Mouse (Mus musculus) cortical plate, adult 2 months (tissue): ENCODE data around the gene Fgd3. TPM values are rescaled to one million over a fixed set of nuclear protein-coding genes. Genes with fewer than 3 reads are reported as not detected.
A peak's percentile ranks its signal among the peaks of the same experiment; 100 is the strongest.

Experiments
- H3K27ac ChIP-seq: fragments of 200-500 bp; 2 replicates; pipeline ENCODE4 v1.5.1; 2012; ENCODE audit warnings: low read length, control low read depth, inconsistent platforms; ENCODE audit not compliant: insufficient read depth
- H3K4me1 ChIP-seq: fragments of 200-500 bp; 2 replicates; pipeline ENCODE4 v1.6.1; 2011; ENCODE audit warnings: low read length; ENCODE audit not compliant: control insufficient read depth, insufficient read depth
- H3K4me3 ChIP-seq: fragments of 200-500 bp; 2 replicates; pipeline ENCODE4 v1.5.1; 2011; ENCODE audit warnings: mild to moderate bottlenecking, low read length, control low read depth; ENCODE audit not compliant: insufficient read depth
- CTCF ChIP-seq: fragments of 200-500 bp; IDR thresholded peaks from 2 replicates; pipeline ENCODE4 v1.5.1; 2011; ENCODE audit warnings: mild to moderate bottlenecking, control low read depth, low read length; ENCODE audit not compliant: insufficient read depth; ENCODE audit errors: extremely low read depth
- POLR2A ChIP-seq: fragments of 200-500 bp; IDR thresholded peaks from 2 replicates; pipeline ENCODE4 v1.6.1; 2011; ENCODE audit warnings: mild to moderate bottlenecking, low read length, control low read depth; ENCODE audit not compliant: insufficient read depth; ENCODE audit errors: extremely low read depth
- polyA plus RNA-seq: library from polyadenylated mRNA; depleted of rRNA; stranded (reverse); fragments of >200 nt; gene quantifications from 2 replicates; pipeline ENCODE4 v1.2.3, GENCODE M21; 2012

The Fgd3 gene
- polyA plus RNA-seq, 1 experiment, result 6.2 TPM

DNA sequence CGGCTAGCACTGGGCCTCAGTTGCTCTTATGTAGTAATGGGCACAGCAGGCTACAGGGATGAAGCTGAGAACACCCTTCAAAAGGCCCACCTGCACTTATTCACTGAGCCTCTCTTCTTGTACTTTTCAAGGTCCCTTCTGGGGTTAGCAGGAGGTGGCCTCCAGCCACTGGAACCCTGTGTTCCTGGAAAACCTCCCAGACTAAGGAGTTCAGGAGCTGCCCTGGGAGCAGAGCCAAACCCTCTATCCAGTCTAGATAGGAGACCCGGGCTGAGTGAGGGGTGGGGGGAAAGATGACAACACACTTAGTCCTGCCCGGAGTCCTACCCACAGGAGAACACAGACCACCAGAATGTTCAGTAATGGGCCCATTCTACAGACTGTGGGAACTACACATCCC lies 74.1 kb downstream of the Fgd3 start:
- Histone ChIP-seq H3K27ac (no peak overlapping the region), H3K4me1 (no peaks in the 10 kb centered on the region), H3K4me3 (no peak overlapping the region)
- TF ChIP-seq CTCF, result no peak
- no peak for TF ChIP-seq POLR2A

- TF ChIP-seq POLR2A, result no peak
- no peak for TF ChIP-seq CTCF
- H3K4me1 ChIP-seq, result no peaks in the 10 kb centered on the region
- H3K27ac ChIP-seq, result no peak overlapping the region
- no peak overlapping the region for H3K4me3 ChIP-seq
These were observed 74.9 kb downstream of the Fgd3 start for GRCm38 (mm10) chr13:49245251-49245650.

GRCm38 (mm10) chr13:49243492-49243891 lies 76.6 kb downstream of the Fgd3 start:
- Histone ChIP-seq H3K4me1 (no peaks in the 10 kb centered on the region), H3K27ac (no peak overlapping the region), H3K4me3 (no peak overlapping the region)
- TF ChIP-seq CTCF (no peak), POLR2A (no peak)

DNA sequence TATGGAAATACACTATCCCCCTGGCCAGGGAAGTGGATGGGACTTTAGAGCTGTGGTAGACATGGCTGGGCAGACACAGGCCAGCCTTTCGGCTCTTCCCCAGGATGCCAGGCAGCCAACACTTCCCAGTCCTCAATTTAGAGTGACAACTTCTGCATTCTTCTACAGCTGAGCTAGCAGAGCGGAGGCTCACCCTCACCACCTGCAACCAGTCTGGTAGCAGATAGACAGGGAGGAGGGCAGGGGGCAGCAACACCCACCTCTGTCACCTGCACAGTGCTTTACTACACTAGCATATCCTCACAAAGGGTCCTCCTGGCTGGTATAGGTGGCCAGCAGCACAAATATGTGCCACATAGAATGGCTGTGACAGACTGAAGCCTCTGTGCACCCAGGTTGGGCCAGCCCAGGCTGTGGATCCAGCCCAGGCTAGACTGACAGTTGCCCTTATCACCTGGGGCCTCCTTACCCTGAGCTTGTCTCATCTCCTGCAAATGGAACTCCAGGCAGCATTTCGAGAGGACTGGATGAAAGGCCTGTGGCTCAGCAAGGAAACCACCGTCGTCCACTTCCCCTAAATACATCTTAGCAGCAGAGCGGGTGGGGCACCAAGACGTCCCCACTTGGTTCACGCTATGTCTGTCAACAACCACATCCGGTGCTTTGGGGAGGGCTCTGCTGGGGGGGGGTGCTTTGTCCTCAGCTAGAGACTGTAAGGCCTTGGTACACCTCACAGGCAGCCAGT lies 77.6 kb downstream of the Fgd3 start:
- H3K4me1 ChIP-seq, result no peaks in the 10 kb centered on the region
- no peak overlapping the region for H3K4me3 ChIP-seq
- peak overlapping the region; percentile 64; the same call in 1 of the 2 replicates for H3K27ac ChIP-seq
- TF ChIP-seq CTCF (no peak), POLR2A (no peak)

DNA sequence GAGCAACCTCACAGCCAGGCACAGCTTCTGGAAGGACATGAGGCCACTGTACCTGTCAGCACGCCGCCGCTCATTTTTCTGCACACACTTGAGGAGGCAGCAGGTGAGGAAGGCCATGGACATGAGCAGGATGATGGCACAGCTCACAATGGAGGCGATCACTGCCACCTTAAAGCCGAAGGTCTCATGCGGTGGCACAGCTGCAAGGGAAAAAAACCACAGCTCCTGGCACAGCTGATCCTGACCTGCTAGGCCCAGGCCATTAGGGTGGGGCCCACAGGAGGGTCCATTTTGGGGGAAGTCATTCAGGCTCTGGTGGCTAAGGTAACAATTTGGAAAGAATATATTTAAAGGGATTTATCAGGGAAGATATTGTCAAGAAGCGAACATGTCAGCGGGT lies 81.4 kb downstream of the Fgd3 start:
- Histone ChIP-seq H3K27ac (no peak overlapping the region), H3K4me1 (no peaks in the 10 kb centered on the region), H3K4me3 (no peak overlapping the region)
- TF ChIP-seq POLR2A (no peak), CTCF (no peak)

- Histone ChIP-seq H3K4me1 (no peaks in the 10 kb centered on the region), H3K4me3 (no peak overlapping the region), H3K27ac (no peak overlapping the region)
- TF ChIP-seq CTCF, result no peak
These were observed 82.5 kb downstream of the Fgd3 start for GRCm38 (mm10) chr13:49237617-49238016.

DNA sequence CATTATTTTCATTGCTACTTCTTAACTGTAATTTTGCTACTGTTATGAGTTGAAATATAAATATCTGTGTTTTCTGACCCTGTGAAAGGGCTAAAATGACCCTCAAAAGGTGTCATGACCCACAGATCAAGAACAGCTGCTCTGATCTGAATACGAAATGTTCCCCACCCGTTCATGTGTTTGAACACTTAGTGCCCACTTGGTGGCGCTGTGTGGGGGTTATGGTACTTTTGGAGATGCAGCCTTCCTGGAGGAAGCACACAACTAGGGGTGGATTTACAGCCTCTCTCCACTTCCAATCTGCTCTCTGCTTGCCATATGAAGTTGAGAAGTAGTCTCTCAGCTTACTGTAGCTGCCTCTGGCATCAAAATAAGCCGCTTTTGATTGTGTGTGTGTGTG lies 85.4 kb downstream of the Fgd3 start:
- TF ChIP-seq CTCF, result no peak
- no peak for TF ChIP-seq POLR2A
- no peak overlapping the region for H3K27ac ChIP-seq
- no peaks in the 10 kb centered on the region for H3K4me1 ChIP-seq
- no peak overlapping the region for H3K4me3 ChIP-seq

GRCm38 (mm10) chr13:49233792-49234572 lies 86.1 kb downstream of the Fgd3 start:
- H3K27ac ChIP-seq, result no peak overlapping the region
- no peaks in the 10 kb centered on the region for H3K4me1 ChIP-seq
- no peak for TF ChIP-seq POLR2A
- no peak for TF ChIP-seq CTCF
- no peak overlapping the region for H3K4me3 ChIP-seq

- Histone ChIP-seq H3K4me1 (peaks cover 1% of the 10 kb centered on the region; the same call in 1 of the 2 replicates), H3K4me3 (no peak overlapping the region), H3K27ac (no peak overlapping the region)
- TF ChIP-seq CTCF (no peak), POLR2A (no peak)
These were observed 94.5 kb downstream of the Fgd3 start for GRCm38 (mm10) chr13:49225633-49226032.

DNA sequence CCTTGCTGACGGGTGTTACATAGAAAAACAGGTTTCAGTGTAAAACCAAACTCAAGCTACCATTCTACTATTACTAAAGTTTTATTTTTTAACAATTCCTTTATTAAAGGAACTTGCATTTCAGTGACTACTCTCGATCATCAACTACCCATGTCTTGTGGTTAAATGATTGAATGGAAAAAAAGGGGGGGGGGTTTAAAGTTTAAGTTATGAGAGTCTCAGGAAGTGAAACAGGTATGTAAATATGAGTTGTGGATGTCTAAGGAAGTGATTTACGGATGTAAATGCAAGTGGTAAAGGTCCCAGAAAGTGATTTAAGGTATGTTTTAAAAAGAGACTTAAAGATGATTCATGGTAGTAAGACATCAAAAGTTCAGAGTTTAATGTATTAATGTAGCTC lies 95.0 kb downstream of the Fgd3 start:
- TF ChIP-seq POLR2A (no peak), CTCF (no peak)
- no peak overlapping the region for H3K27ac ChIP-seq
- H3K4me1 ChIP-seq, result peaks cover 1% of the 10 kb centered on the region; the same call in 1 of the 2 replicates
- H3K4me3 ChIP-seq, result no peak overlapping the region
